Mouse (Mus musculus) hindbrain, embryonic 14.5 days (tissue): ENCODE measurements at regions not wholly inside any gene's neighbourhood (a gene's known extent, or its start where the extent isn't known, plus 50 kb on each side); places are given as distances from the start of the nearest gene placed in this dataset.

Source experiments
- ATAC-seq: fragments of 200-750 bp; cut with Nextera tagmentation; 2 replicates; pipeline ENCODE4 v1.8.0; 2017; ENCODE audit warnings: moderate number of reproducible peaks, mild to moderate bottlenecking, moderate TSS enrichment, moderate library complexity; ENCODE audit not compliant: low FRiP score
- DNase-seq: peaks from one replicate; pipeline ENCODE4 v3.0.0-alpha.2; 2015; ENCODE audit warnings: low spot score
- H3K27ac ChIP-seq: fragments of 300-500 bp; sonication (generic); 2 replicates; pipeline ENCODE4 v1.5.1; 2014; ENCODE audit warnings: mild to moderate bottlenecking, moderate library complexity
- H3K27me3 ChIP-seq: fragments of 300-500 bp; sonication (generic); 2 replicates; pipeline ENCODE4 v1.6.1; 2014; ENCODE audit warnings: mild to moderate bottlenecking, low read length, mixed read lengths; ENCODE audit not compliant: control insufficient read depth, insufficient read depth
- H3K36me3 ChIP-seq: fragments of 300-500 bp; sonication (generic); replicated peaks from 2 replicates; pipeline ENCODE4 v1.6.1; 2014; ENCODE audit not compliant: control insufficient read depth, insufficient read depth
- H3K4me1 ChIP-seq: fragments of 300-500 bp; sonication (generic); replicated peaks from 2 replicates; pipeline ENCODE4 v1.6.1; 2014; ENCODE audit warnings: antibody characterized with exemption, low read length, mixed read lengths; ENCODE audit not compliant: control insufficient read depth, insufficient read depth
- H3K4me2 ChIP-seq: fragments of 300-500 bp; sonication (generic); replicated peaks from 2 replicates; pipeline ENCODE4 v1.6.1; 2014; ENCODE audit warnings: mild to moderate bottlenecking, moderate library complexity
- H3K4me3 ChIP-seq: fragments of 300-500 bp; sonication (generic); replicated peaks from 2 replicates; pipeline ENCODE4 v1.5.1; 2014; ENCODE audit warnings: mild to moderate bottlenecking, low read length
- H3K9ac ChIP-seq: fragments of 300-500 bp; sonication (generic); 2 replicates; pipeline ENCODE4 v1.6.1; 2014
- H3K9me3 ChIP-seq: fragments of 300-500 bp; sonication (generic); 2 replicates; pipeline ENCODE4 v1.6.1; 2016; ENCODE audit warnings: low read length; ENCODE audit not compliant: control insufficient read depth
- WGBS: fragments of 180-500 bp; shearing (Covaris S2); extraction: QIAGEN DNeasy Blood & Tissue Kit; methylation state at CpG from one replicate; pipeline ENCODE4 v1.1.7; 2014; 5-methylcytosine and 5-hydroxymethylcytosine counted together

GRCm38 (mm10) chr12:26188996-26189395, 226.1 kb downstream of the Rnf144a start:
- Histone ChIP-seq H3K4me1 (peaks cover 11% of the 10 kb centered on the region), H3K27me3 (no peaks in the 10 kb centered on the region), H3K9ac (no peak overlapping the region), H3K4me3 (no peak overlapping the region), H3K9me3 (no peaks in the 10 kb centered on the region), H3K27ac (no peak overlapping the region), H3K36me3 (no peaks in the 10 kb centered on the region), H3K4me2 (no peak overlapping the region)
- DNase-seq (no peak), ATAC-seq (no peak)
- 87% methylated on average over 2 of the region's 2 CpGs for WGBS

GRCm38 (mm10) chr12:26187091-26187862, 227.8 kb downstream of the Rnf144a start:
- Histone ChIP-seq H3K9me3 (no peaks in the 10 kb centered on the region), H3K4me3 (no peak overlapping the region), H3K36me3 (no peaks in the 10 kb centered on the region), H3K27ac (no peak overlapping the region), H3K4me1 (peaks cover 11% of the 10 kb centered on the region), H3K4me2 (no peak overlapping the region), H3K27me3 (no peaks in the 10 kb centered on the region), H3K9ac (no peak overlapping the region)
- DNase-seq (no peak), ATAC-seq (no peak)
- WGBS = 87% methylated on average over 8 of the region's 8 CpGs

GRCm38 (mm10) chr12:26184701-26185460, 230.2 kb downstream of the Rnf144a start:
- ATAC-seq (no peak), DNase-seq (no peak)
- Histone ChIP-seq H3K9me3 (no peaks in the 10 kb centered on the region), H3K27me3 (no peaks in the 10 kb centered on the region), H3K27ac (no peak overlapping the region), H3K4me2 (no peak overlapping the region), H3K36me3 (no peaks in the 10 kb centered on the region), H3K4me1 (no peaks in the 10 kb centered on the region), H3K4me3 (no peak overlapping the region), H3K9ac (no peak overlapping the region)
- WGBS = 91% methylated on average over 5 of the region's 5 CpGs

GRCm38 (mm10) chr12:26183021-26183420, 232.0 kb downstream of the Rnf144a start:
- no peaks in the 10 kb centered on the region for H3K36me3 ChIP-seq
- no peaks in the 10 kb centered on the region for H3K27me3 ChIP-seq
- H3K4me2 ChIP-seq = no peak overlapping the region
- H3K4me1 ChIP-seq = no peaks in the 10 kb centered on the region
- ATAC-seq (no peak), DNase-seq (no peak)
- H3K27ac ChIP-seq = no peak overlapping the region
- WGBS = 95% methylated on average over 2 of the region's 2 CpGs
- H3K9me3 ChIP-seq = no peaks in the 10 kb centered on the region
- no peak overlapping the region for H3K4me3 ChIP-seq
- no peak overlapping the region for H3K9ac ChIP-seq

GRCm38 (mm10) chr12:26180846-26181245, 234.2 kb downstream of the Rnf144a start:
- Histone ChIP-seq H3K36me3 (no peaks in the 10 kb centered on the region), H3K4me2 (no peak overlapping the region), H3K27ac (no peak overlapping the region), H3K9ac (no peak overlapping the region), H3K4me3 (no peak overlapping the region), H3K4me1 (no peaks in the 10 kb centered on the region), H3K9me3 (no peaks in the 10 kb centered on the region), H3K27me3 (no peaks in the 10 kb centered on the region)
- DNase-seq = no peak
- ATAC-seq = no peak
- WGBS = 61% methylated on average over 7 of the region's 7 CpGs

GRCm38 (mm10) chr12:26176231-26176662, 238.8 kb downstream of the Rnf144a start:
- H3K27ac ChIP-seq = no peak overlapping the region
- H3K9ac ChIP-seq = no peak overlapping the region
- H3K36me3 ChIP-seq = no peaks in the 10 kb centered on the region
- no peaks in the 10 kb centered on the region for H3K27me3 ChIP-seq
- DNase-seq (no peak), ATAC-seq (no peak)
- H3K4me2 ChIP-seq = no peak overlapping the region
- 70% methylated on average over 10 of the region's 10 CpGs for WGBS
- no peaks in the 10 kb centered on the region for H3K9me3 ChIP-seq
- no peak overlapping the region for H3K4me3 ChIP-seq
- H3K4me1 ChIP-seq = no peaks in the 10 kb centered on the region

GRCm38 (mm10) chr12:26163416-26163815, 251.6 kb downstream of the Rnf144a start:
- DNase-seq = no peak
- no peaks in the 10 kb centered on the region for H3K4me1 ChIP-seq
- H3K9ac ChIP-seq = no peak overlapping the region
- no peak overlapping the region for H3K4me2 ChIP-seq
- H3K4me3 ChIP-seq = no peak overlapping the region
- 88% methylated on average over 3 of the region's 3 CpGs for WGBS
- no peaks in the 10 kb centered on the region for H3K9me3 ChIP-seq
- H3K27me3 ChIP-seq = no peaks in the 10 kb centered on the region
- no peaks in the 10 kb centered on the region for H3K36me3 ChIP-seq
- no peak for ATAC-seq
- H3K27ac ChIP-seq = no peak overlapping the region

- 92% methylated on average over 11 of the region's 11 CpGs for WGBS
- Histone ChIP-seq H3K27me3 (no peaks in the 10 kb centered on the region), H3K9me3 (no peaks in the 10 kb centered on the region), H3K27ac (no peak overlapping the region), H3K9ac (no peak overlapping the region), H3K4me3 (no peak overlapping the region), H3K4me1 (no peaks in the 10 kb centered on the region), H3K4me2 (no peak overlapping the region), H3K36me3 (no peaks in the 10 kb centered on the region)
- ATAC-seq (no peak), DNase-seq (no peak)
Observed at GRCm38 (mm10) chr12:26160861-26161615, 254.0 kb downstream of the Rnf144a start.

- WGBS = 41% methylated on average over 8 of the region's 8 CpGs
- ATAC-seq = no peak
- H3K4me1 ChIP-seq = no peaks in the 10 kb centered on the region
- DNase-seq = no peak
- no peaks in the 10 kb centered on the region for H3K36me3 ChIP-seq
- no peaks in the 10 kb centered on the region for H3K27me3 ChIP-seq
- no peaks in the 10 kb centered on the region for H3K9me3 ChIP-seq
- no peak overlapping the region for H3K27ac ChIP-seq
- H3K4me3 ChIP-seq = no peak overlapping the region
- no peak overlapping the region for H3K4me2 ChIP-seq
- no peak overlapping the region for H3K9ac ChIP-seq
Observed at GRCm38 (mm10) chr12:26152992-26153391, 262.1 kb downstream of the Rnf144a start.
